Mouse (Mus musculus): ENCODE data around the gene Kif18b.

Gene Kif18b

DNA sequence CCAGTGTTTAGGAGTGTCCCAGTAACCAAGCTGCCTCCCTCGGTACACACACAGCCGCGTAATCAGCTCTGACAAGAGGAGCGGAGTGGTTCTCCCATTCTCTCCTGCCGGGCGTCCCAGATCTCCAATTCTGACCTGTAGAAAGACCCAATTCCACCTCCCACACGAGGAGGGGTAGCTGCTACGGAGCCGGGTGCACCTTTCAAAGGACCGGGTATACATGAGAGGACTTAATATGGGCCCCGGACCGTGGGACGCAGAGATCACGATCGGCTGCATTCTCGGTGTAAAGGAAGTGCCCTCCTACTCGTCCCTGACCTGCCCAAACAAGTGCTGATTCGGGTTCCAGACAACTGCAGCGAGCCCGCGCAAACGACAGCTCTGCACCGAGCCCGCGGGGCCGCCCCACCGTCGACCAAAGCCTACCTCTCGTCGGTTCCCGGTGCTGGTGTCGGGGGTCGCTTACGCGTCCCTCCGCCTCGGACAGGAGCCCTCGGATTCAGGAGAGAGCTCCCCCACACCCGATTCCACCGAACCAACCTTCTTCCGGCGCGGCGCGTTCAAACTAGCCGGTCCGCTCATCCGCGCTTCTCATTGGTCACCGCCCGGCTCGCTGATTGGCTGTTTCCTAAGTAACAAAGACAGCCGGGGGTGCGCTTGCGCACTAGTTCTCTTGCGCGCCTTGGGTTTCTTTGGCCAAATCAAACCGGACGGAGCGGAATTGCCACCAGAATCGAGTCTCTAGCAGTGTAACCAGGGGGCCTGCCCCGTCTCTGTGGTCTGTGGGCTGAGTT lies at the start of gene Kif18b:
Gene Kif18b (minus strand): TSS at position 568 of the 794 bp plus-strand sequence.
- DNase-seq: peak; percentile 89 to 90

DNA sequence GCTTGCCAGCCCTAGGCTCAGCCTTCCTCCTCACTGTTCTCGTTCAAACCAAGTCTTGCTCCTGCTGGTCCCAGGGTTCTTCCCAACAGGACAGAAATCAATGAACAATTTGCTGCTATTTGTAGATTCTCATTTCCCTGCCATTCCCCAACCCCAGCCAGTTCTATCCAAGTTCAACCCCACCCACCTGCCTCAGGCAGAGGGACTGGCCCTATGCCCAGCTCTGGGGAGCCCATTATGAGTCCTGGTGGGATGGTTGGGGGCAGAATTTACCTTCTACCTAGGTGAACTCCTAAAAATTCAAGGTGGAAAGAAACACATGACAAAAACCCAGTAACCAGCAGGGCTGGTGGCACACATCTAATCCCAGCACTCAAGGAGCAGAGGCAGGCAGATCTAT lies 47.4 kb upstream of the Kif18b start:
- DNase-seq: no peak

DNA sequence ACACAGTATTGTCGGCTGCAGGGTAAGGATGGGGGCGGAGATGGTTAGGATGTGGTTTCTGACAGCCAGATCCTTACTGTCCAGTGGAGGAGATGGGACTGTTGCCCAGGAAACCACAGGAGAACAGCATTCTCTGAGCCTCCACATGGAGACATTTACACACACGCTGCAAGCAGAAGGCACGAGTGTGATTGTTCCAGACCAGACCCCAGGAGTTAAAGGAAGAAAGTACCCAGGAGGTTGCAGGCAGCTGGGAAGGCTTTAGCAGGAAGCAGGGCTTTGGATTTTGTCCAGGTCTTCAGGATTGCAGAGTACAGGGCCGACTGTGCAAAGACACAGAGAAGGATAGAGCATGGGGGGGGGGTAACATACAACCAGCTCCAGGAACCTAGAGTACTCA lies 46.7 kb upstream of the Kif18b start:
- DNase-seq: no peak

DNA sequence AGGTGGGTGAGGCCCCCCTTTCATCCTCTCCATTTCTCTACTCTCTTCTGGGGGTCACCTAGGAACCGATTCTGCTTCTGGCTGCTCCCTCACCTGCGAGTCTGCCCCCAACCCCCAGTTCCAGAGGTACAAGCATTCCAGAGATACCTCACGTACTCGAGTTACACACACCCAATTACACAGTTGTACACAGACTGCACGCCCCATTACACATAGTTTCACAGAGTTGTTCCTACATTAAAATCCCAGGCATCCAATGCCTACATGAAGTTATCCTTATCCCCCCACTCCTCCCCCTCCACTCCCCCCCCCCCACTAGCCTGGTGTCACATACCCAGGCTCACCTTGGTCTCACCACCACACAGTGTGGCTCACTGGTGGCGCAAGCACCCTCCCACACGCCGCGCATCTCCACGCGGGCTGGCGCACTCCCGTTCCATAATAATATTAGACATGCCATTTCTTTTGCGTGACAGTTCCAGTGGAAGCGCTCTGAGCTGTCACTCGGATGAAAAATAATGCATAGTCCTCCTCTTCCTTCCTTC lies 39.7 kb upstream of the Kif18b start:
- DNase-seq: no peak

DNA sequence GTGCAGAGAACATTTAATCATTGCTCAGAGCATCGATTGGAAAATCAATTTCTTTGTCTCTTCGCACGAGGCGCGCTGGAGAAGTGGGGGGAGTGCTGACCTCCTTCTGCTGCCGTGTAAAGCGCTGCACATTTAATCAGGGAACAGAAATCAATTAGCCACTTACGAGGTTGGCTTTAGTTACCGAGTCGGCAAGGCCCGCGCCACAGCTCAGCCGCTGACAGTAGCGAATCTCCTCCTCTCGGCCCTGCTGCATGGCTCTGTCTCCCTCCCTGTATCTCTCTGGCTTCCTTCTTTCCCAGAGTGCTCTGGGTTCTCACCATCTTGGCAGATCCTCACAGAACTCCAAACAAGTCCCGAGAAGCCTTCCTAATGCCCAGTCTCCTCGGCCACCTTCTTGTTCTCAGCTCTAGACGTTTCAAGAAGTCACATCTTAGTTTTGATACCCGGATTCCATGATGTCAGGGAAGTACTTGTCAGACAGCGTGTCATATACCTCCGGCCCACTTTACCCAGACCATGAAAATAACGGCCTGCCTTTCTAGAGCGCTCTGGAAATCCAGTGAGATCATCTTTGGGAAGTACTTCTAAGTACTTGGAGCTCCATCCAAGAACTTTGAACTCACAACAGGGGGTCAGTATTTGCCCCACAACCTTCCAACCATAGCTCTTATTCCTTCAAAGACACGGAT lies 39.1 kb upstream of the Kif18b start:
- no peak for DNase-seq

DNA sequence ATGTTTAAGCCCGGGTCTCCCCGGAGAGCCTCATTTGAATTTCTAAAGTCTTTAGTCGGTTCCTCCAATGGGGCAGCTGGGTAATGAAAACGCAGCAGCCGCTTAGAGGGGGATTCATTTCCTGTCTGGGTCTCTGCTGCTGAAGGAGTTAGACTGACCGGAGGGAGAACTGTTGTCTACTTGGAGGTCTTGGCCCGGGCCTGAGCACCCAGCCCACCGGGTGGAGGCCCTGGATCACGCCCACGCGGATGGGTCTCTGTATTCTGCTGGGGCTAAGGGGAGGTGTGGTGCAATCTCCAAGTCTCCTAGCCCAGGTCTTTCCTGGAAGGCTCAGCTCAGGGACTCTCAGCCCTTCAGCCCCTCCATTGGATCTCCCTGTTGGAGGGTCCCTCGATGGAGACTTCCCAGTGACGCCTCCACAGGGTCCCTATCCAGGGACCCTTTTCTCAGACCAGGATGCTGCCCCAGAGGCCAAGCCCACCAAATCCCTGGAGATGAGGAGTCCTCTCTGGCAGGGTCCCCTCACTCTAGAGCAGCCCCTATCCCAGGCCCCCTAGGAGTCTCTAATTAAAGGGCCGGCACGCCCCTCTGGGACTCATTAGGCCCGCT lies 38.4 kb upstream of the Kif18b start:
- no peak for DNase-seq

DNA sequence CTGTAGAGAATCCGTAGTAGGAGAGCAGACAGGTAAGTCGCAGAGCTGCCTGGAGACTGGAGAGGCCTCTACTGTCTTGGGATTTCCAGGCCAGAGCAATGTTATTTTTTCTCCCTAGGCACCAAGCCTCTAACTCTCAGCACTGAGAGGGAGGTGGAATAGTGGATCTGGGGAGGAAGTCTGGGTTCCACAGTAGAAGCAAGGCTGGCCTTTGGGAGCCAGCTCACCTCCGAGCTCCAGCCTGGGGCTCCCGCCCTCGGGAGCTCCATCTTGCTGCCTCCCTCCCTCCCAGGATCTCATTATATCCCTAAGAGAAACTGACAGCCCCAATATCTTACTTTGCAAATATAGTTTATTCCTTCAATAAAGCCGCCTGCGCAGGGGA lies 37.9 kb upstream of the Kif18b start:
- DNase-seq: no peak

DNA sequence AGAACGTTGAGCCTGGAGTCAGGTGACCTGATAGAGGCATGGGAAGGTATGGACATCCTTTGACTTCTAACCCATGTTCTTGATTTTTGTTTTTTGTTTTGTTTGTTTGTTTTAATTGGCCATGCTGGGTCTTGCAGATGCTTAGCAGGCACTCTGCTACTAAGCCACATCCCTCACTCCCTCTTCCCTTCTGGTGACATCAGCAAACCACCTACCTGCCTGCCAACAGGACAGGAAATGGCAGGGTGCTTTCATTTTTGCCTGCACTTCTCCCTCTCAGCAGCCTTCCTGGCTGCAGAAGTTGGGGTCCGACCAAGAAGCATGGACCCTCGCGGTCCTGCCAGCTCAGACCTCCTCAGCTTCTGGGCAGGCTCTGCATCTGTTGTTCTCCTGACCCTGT lies 36.2 kb upstream of the Kif18b start:
- no peak for DNase-seq

DNA sequence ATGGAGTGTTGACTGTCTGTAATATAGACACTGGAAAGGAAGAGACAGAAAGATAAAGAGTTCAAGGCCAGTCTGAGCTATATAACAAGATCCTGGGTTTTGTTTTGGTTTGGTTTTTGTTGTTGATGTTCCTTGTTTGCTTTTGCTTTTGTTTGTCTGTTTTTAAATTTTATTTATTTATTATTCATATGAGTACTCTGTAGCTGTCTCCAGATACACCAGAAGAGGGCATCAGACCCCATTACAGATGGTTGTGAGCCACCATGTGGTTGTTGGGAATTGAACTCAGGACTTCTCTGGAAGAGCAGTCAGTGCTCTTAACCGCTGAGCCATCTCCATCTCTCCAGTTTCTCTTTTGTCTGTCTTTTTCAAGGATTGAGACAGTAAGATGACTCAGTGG lies 33.9 kb upstream of the Kif18b start:
- no peak for DNase-seq

DNA sequence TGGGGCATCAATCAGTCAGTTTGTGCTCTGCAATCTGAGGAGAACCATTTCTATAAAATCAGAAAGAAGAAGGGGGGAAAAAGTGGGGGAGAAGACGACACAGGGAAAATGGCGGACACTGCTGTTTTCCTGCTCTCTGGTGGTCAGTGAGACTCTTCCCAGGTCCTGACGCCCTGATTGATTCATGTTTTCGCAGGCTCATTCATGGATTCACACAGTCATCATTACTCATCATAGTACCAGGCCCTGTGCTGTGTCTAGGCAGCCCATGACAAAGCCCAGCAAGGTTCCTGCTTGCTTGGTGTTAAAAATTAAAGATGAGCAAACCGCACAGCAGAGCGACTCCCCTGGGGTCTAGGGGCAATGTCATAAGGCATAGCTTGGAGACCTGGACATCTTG lies 33.5 kb upstream of the Kif18b start:
- no peak for DNase-seq

DNA sequence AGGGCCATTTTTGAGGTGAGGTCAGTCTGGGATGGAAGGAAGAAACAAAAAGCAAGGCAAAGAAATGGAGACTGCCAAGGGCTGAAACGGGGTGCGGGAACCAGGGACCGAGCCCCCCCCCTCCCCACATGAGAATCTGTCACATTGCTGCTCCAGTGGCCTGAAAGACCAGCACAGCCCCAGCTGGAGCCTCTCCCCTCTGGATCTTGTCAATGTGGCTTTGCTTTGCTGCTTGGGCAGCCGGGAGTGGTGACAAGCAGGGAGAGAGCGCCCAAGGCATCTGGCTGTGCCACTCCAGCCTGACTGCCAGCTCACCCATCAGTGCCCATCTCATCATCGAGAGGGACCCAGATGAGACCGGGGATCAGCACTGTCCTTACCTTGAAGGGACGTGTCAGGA lies 32.8 kb upstream of the Kif18b start:
- no peak for DNase-seq

DNA sequence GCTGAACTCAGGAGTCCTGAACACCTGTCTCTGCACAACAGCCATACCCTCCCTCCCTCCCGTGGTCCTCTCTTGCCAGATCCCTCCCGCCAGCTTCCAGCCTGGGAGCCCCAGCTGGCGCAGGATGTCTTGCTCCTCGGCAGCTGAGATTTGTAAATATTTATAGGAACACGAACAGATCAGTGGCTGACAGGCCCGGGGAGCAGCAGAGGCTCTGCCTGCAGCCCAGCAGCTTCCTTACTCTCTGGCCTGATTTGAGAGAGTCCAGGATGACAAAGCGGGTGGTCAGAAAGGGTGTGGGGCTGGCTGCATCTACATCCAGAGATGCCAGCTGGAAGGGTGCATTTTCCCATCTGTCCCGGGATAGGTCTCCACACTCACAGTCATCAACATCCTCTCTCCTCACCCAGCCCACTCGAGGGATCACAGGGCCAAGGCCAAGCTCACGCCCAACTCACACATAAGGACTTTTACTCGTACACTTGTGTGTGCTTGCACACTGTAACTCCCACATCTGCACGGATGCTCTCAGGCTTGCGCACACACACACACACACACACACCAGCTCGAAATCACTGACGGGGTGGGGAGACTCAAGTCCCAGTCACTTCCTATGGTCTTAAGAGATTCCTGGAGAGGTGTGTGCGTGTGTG lies 32.2 kb upstream of the Kif18b start:
- DNase-seq: no peak

DNA sequence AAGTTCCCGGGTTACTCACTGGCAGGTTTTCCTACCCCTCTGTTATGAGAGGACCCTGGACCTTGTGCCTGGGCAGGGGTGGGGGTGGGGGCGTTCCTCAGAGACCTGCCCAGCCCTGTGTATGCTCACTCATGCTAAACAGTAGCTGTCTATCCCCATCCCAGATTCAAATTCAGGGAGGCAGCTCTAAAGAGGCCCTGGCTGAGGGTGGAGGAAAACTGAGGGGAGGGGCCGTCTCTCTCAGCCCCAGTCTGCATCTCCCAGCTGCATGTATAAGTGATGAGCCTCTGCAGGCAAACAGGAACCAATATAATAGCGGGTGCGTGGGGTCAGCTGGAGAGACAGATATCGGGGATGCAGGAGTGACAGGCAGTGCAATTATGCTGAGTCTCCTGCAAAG lies 28.0 kb upstream of the Kif18b start:
- no peak for DNase-seq

DNA sequence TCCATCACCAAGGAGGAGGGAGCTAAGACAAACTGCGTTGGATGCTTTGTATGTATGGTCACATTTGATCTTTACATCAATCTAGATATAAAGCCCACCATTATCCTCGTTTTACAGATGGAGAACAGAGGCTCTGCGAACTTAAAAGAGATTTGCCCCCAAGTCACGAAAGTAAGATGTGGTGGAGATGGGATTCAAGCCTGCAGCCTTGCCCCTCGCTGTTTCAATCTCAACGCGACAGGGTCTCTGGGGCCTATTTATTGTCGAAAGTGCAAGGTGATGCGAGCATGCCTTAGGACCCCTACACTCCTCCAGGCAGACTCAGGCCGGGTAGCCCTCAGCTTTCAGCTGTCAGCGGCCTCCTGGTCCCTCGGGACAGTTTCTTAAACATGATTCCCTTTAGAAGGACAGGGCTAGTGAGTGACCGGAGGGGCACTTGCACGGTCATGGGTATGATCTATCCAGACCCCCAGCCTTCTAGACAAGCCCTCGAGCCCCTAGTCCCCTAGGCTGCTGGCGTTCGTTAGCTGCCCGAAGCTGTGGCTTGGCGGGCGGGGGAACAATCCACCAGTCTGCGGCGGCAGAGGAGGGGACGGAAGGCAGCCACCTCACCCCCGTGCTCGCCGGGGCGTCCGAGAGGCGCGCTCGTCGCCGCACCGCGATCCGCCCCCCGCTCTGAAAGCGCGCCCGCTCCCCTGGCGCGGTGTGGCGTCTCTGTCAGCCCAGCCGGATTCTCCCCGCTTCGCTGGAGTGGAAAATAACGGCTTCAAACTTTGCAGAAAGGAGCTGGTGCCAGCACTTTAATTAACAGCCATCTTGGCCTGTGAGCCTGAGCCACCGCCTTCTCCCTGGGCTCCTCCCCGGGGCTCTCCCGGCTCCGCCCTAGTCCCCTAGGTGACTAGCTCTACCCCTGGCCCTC lies 23.4 kb upstream of the Kif18b start:
- DNase-seq: peak; percentile 53

DNA sequence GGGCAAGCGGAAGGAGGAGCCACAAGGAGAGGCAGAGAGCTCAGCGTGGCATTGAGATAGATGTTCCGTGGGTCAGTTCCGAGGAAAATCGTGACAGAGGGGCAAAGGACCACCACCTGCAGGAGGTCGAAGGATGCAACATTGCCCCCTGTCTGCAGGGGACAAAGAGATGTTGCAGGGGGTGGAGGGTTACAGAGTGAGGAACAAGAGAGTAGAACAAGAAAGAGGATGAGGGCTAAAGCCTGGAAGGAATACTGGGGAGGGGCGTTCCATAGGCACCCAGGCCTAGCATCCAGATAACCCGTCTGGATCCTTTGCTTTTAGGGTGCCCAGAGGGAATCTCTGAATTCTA lies 22.0 kb upstream of the Kif18b start:
- DNase-seq: no peak

DNA sequence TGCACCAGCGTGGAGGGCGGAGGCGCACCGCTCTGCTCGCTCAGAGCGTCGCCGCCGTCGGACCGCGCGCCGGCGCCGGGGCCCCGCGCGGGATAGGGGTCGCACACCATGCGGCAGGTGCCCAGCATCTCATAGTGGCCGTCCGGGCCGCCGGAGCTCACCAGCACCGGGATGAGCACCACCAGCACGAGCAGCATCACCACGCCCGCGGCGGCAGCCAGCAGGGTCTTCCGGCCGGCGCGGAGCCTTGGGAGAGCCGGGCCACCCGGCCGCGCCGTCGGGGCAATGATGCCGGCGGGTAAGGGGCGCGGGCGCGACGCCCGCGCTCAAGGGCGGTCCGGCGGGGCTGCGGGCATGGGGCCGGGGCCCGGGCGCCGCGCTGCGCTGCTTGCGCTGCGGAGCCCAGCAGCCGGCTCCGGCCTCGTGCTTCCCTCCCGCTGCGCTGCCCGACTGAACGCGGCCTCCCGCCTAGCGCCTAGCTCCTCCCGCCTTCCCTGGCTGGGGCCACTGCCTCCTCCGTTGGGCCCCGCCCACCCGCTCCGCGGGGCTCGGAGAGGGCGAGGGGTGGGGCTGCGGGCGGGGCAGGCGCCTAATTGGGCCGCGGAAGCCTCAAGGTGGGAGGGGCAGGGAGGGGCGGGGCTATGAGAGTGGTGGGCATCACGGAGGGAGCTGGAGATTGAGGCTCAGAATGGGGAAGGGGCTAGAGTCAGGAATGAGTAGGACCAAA lies 21.5 kb upstream of the Kif18b start, which contains the start of gene C1ql1:
Gene C1ql1 (minus strand): TSS at position 424 of the 727 bp plus-strand sequence.
- DNase-seq: peak; percentile 80 to 82

DNA sequence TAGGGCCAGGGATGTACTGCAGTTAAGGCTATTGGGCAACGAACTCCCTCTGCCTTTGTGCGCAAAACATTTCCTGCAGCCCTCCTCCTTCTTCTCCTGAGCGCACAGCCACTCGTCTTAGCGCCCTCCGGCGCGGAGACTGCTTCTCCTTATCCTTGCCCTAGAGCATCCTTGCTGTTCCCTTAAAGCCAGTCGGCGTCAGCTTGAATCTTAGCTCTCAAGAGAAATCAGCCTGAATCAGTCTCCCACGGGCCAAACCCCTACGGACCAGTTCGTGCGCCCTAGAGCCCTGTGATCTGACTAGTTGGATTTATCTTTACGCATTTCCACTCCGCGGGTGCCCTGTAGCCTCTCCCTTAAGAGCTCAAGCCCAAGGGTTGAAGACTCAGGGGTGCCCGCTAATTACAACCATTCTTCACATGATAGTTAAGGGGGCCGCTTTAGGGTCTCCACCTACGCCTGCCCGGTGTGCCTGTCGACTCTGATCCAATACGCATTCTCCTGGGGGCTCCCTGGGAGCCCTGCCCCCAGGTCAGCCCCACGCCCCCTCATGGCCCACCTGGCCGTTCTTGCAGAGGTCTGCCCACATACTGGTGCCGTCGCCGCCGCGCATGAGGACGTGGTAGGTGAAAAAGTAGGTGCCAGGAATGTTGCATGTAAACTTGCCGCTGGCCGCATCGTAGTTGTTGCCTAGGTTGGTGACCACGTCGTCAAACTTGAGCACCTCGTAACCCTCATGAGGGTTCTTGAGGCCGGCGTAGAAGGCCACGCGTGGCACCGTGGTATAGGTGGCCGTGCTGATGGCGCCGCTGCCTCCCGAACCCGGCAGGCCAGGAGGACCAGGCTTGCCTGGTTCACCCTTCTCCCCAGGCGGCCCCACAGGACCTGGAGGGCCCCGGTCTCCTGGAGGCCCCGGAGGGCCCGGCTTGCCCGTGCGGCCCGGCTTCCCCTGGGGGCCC lies 20.7 kb upstream of the Kif18b start:
- peak; percentile 19 to 27 for DNase-seq

DNA sequence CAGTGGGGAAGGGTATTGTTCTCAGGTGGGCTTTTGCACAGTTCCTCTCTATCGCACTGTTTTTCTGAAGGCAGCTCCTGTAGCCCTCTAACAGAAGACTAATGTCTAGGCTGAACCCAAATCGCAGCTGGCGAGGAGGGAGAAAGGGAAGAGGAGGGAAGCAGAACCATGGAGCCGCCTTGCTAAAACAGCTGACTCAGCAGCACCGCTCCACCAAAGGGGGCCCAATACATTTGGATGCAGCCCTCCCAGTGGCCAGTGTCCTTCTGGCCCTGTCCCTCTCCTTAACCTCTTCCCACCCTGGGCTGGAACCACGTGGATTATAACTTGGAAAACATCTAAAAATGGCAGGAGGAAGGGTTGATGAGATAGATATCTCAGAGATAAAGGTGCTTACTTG lies 16.3 kb upstream of the Kif18b start:
- no peak for DNase-seq

DNA sequence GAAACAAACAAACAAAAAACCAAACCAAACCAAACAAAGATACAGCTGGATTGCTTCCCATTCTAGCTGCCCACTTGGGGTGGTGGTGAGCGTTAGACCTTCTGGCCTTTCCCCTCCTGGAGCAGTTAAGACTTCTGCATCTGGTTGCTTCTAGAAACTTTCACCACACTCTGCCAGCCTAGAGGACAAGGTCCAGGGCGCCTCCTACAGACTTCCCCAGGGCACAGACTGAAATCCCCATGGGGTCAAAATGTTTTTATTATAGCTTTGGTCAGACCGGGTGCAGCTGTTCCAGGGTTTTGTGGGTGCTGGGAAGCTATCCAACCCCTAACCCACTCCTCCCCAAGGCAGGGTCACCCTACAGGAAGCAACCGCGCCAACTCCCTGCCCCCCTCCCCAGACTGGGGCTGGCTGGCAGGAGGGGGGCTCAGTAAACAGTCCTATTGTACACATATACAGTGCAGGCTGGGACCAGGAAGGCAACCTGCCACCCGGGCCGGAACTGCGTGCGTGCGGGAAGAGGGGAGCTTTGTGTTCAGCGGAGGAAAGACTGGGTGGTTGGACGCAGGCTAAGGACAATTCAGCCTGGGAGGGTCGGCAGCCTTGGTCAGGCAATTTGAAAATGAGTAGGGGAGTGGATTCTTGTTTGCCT lies 14.2 kb upstream of the Kif18b start:
- no peak for DNase-seq
